Mouse (Mus musculus) C2C12 (cell line): ENCODE results near the gene Tph1.

ENCODE experiments used
- CTCF ChIP-seq: IDR thresholded peaks from one replicate; pipeline ENCODE4 v1.5.1; 2011; ENCODE audit not compliant: control insufficient read depth, insufficient read depth, insufficient read length
- MYOD1 ChIP-seq: IDR thresholded peaks from one replicate; pipeline ENCODE4 v1.6.1; 2011; ENCODE audit warnings: low read depth; ENCODE audit not compliant: control insufficient read depth, insufficient read length

GRCm38 (mm10) chr7:46606391-46607030, 65.8 kb downstream of the Tph1 start:
- TF ChIP-seq CTCF (peak; percentile 98), MYOD1 (no peak)
